Comparison of ENCODE assay signal across 11 mouse cellular contexts in genomic region chr4:107163341-107163740, GRCm38 (mm10). TPM values are rescaled to one million over a fixed set of nuclear protein-coding genes. Genes with fewer than 3 reads are reported as not detected.
DNase-seq lines count a peak whose midpoint lies in the region.
"Had no signal": no experiment of that assay in that cellular context is flagged by ENCODE, and none has a peak within 500 bp of the region (broad histone marks: within the 10 kb centered on the region; RNA-seq: fewer than 3 reads in every experiment).

No protein-coding gene starts in this region.

- intact Hi-C loops in left cerebral cortex, postnatal 36 days (cut with DNase I): loop anchor here (2.0 to 10.0 kb wide), 3 partner anchors 96 to 549 kb away; partner anchors contain the start of genes Cyb5rl, Lexm and Mrpl37
- intact Hi-C loops in heart, postnatal 25 days (cut with DNase I): loop anchor here (2.0 to 5.0 kb wide), 6 partner anchors 96 to 551 kb away; partner anchors contain the start of genes Acot11, Cyb5rl, Mrpl37 and Ssbp3

- peak; percentile 42 for DNase-seq in layer of hippocampus, adult 9-11 months
- no peak for DNase-seq in layer of hippocampus, postnatal 14 days (ENCODE audit: low spot score in 2 of 2)
- DNase-seq in right cerebral cortex, adult 18-20 months: peak; percentile 73
- DNase-seq in right cerebral cortex, postnatal 4 days: no peak
- peak; percentile 28 to 56 for DNase-seq in left cerebral cortex, postnatal 36 days (ENCODE audit: low spot score in 2 of 2)
- DNase-seq in ovary, postnatal 10 days (ENCODE audit: low spot score): no peak
- DNase-seq in heart, postnatal 25 days (ENCODE audit: low spot score): no peak

RNA-seq across cellular contexts. Expression of gene Tmem59, which starts 14.9 kb away (rescaled TPM):
- 100 to 1,000 TPM; 187 to 193 TPM for total RNA-seq in layer of hippocampus, postnatal 14 days (2021)
- 100 to 1,000 TPM; 192 to 236 TPM for total RNA-seq in left cerebral cortex, postnatal 36 days (2021)
- 100 to 1,000 TPM; 114 to 137 TPM for total RNA-seq in heart, postnatal 25 days (2021)

RNA-seq across cellular contexts. Expression of gene Tceanc2, which starts 15.6 kb away (rescaled TPM):
- 10 to 100 TPM; 19.6 to 21.1 TPM for total RNA-seq in layer of hippocampus, postnatal 14 days (2021)
- total RNA-seq in left cerebral cortex, postnatal 36 days (2021): 10 to 100 TPM; 15.0 to 20.8 TPM
- total RNA-seq in heart, postnatal 25 days (2021): 10 to 100 TPM; 10.7 to 14.2 TPM

RNA-seq across cellular contexts. Expression of gene Ldlrad1, which starts 45.6 kb away (rescaled TPM):
- under 1 TPM in 1 of 2 experiments, not detected in 1; 0.41 TPM for total RNA-seq in layer of hippocampus, postnatal 14 days (2021)
- not detected for total RNA-seq in left cerebral cortex, postnatal 36 days (2021)
- not detected for total RNA-seq in heart, postnatal 25 days (2021)
- total RNA-seq: adrenal gland, adult 2 months; heart, postnatal 4 days; layer of hippocampus, adult 18-20 months; megakaryocyte progenitor cell, adult 5-6 weeks had no signal

Comparison
In these comparisons a context has a peak if more than half of its experiments do, and no peak if none do; other contexts are left out.
1. DNase-seq: peak in layer of hippocampus, adult 9-11 months (single experiment), right cerebral cortex, adult 18-20 months (single experiment) and left cerebral cortex, postnatal 36 days (2 of 2); none in layer of hippocampus, postnatal 14 days (0 of 2), right cerebral cortex, postnatal 4 days (single experiment), ovary, postnatal 10 days (single experiment) and heart, postnatal 25 days (single experiment).